Mouse (Mus musculus): Measurements from ENCODE around the gene P2ry14. TPM values are rescaled to one million over a fixed set of nuclear protein-coding genes. Genes with fewer than 3 reads are reported as not detected.
A peak's percentile ranks its signal among the peaks of the same experiment; 100 is the strongest.
"Not testable (repeated sequence)": the region's sequence is repeated elsewhere in the genome, so short reads cannot be mapped to it uniquely, and the experiment has no call there.

The P2ry14 gene
- polyA plus RNA-seq, 1 experiment from 2014 or later = 2.5 TPM

DNA sequence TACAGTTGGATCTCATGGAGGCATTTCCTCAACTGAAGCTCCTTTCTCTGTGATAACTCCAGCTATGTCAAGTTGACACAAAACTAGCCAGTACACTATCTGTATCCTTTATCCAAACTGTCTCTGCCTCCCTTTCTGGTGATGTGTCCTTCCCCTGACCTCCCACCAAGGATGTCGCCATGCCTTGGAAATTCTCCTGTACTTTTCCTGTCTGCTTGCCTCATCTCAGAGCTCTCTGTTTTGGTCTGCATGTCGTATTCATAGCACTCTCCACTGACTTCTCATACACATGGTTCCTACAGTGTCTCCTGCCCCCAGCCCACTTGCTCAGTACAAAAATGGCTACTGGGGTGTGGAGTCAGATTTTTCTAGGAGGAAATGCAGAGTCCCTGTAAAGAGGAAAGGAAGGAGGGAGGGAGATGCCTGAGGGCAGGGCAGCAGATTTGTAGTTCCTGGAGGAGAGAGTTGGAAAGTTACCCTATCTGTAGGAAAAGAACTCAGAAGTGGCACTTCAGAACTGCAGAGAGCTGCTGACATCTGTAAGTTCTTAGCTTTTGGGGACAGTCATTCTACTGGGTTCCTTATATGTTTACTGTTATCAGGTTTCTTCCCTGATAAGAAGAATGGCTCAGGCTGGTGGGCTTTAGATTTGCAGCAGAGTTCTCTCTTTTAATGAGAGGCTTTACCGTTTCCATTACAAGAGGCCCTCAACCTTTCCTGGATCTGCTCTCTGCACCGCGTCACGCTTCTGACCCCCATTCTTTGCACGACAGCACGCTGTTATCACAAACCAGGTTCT is 11.7 kb downstream of the P2ry14 start:
- Histone ChIP-seq H3K27ac (peak overlapping the region; percentile 42; the same call in 1 of the 2 replicates), H3K36me3 (no peaks in the 10 kb centered on the region), H3K9ac (no peak overlapping the region), H3K4me3 (no peak overlapping the region), H3K27me3 (no peaks in the 10 kb centered on the region), H3K4me2 (no peak overlapping the region), H3K4me1 (replicated peaks) (peaks cover 10% of the 10 kb centered on the region), H3K9me3 (replicated peaks) (no peaks in the 10 kb centered on the region)
- 25% methylated on average over 8 of the region's 8 CpGs for WGBS
- no peak for ATAC-seq (replicated peaks; ENCODE audit: insufficient number of reproducible peaks, insufficient read depth, low FRiP score, low read depth)

DNA sequence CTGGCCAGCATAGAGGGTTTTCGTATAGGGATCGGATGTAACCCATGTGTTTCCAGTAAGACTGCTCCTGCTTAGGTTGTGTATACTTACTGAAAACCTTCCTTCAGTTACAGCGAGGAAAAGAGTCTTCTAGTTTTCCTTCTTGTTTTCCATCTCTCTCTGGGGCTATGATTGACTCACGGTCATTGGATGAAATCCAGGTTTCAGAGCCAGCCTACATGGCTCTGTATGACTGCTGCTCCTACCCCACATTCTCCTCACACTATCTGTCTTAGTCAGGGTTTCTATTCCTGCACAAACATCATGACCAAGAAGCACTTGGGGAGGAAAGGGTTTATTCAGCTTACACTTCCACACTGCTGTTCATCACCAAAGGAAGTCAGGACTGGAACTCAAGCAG is 12.5 kb downstream of the P2ry14 start:
- H3K9ac ChIP-seq; H3K4me3 ChIP-seq; H3K27ac ChIP-seq; H3K4me2 ChIP-seq; ATAC-seq (replicated peaks; ENCODE audit: insufficient number of reproducible peaks, insufficient read depth, low FRiP score, low read depth); H3K9me3 ChIP-seq (replicated peaks); H3K36me3 ChIP-seq; H3K27me3 ChIP-seq: not testable (repeated sequence)
- 67% methylated on average over 4 of the region's 4 CpGs for WGBS
- H3K4me1 ChIP-seq (replicated peaks) = peaks cover 10% of the 10 kb centered on the region

- no peak for ATAC-seq (replicated peaks; ENCODE audit: insufficient number of reproducible peaks, insufficient read depth, low FRiP score, low read depth)
- no peaks in the 10 kb centered on the region for H3K36me3 ChIP-seq
- no peaks in the 10 kb centered on the region for H3K9me3 ChIP-seq (replicated peaks)
- WGBS = 82% methylated on average over 2 of the region's 2 CpGs
- H3K4me2 ChIP-seq = no peak overlapping the region
- no peak overlapping the region for H3K4me3 ChIP-seq
- H3K9ac ChIP-seq = no peak overlapping the region
- H3K27ac ChIP-seq = no peak overlapping the region
- H3K4me1 ChIP-seq (replicated peaks) = peaks cover 10% of the 10 kb centered on the region
- no peaks in the 10 kb centered on the region for H3K27me3 ChIP-seq
Observed at GRCm38 (mm10) chr3:59140115-59140514, 13.3 kb downstream of the P2ry14 start.

- Histone ChIP-seq H3K4me2 (no peak overlapping the region), H3K4me3 (no peak overlapping the region), H3K27me3 (no peaks in the 10 kb centered on the region), H3K9ac (no peak overlapping the region), H3K9me3 (replicated peaks) (no peaks in the 10 kb centered on the region), H3K4me1 (replicated peaks) (peaks cover 10% of the 10 kb centered on the region), H3K36me3 (no peaks in the 10 kb centered on the region), H3K27ac (no peak overlapping the region)
- no peak for ATAC-seq (replicated peaks; ENCODE audit: insufficient number of reproducible peaks, insufficient read depth, low FRiP score, low read depth)
Observed at GRCm38 (mm10) chr3:59139651-59140051, 13.8 kb downstream of the P2ry14 start.

DNA sequence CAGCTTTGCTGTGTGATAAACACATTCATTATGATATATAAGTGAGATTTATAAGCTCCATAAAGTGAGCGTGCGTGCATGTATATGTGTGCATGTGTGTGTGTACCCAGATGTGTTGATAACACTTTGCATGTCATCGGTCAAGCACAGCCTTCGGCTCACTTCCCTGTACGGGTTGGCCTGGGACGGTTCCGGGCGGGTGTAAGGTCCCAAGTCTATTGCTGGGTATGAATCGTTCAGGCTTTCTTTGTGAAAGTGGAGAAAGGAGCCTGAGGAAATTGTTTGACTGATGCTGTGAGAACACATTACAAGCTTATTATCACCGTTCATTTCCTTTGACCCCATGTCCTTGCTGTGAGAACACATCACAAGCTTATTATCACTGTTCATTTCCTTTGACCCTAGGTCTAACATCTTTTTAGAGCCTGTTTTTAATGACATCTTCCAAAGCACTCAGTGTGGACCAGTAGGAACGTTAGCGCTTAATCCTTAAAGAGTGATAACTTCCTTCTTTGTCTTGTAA is 14.4 kb downstream of the P2ry14 start:
- Histone ChIP-seq H3K27me3 (no peaks in the 10 kb centered on the region), H3K36me3 (no peaks in the 10 kb centered on the region), H3K9ac (no peak overlapping the region), H3K9me3 (replicated peaks) (no peaks in the 10 kb centered on the region), H3K27ac (no peak overlapping the region), H3K4me2 (no peak overlapping the region), H3K4me1 (replicated peaks) (peaks cover 10% of the 10 kb centered on the region), H3K4me3 (no peak overlapping the region)
- WGBS = 65% methylated on average over 12 of the region's 12 CpGs
- no peak for ATAC-seq (replicated peaks; ENCODE audit: insufficient number of reproducible peaks, insufficient read depth, low FRiP score, low read depth)

- H3K9ac ChIP-seq = no peak overlapping the region
- ATAC-seq (replicated peaks; ENCODE audit: insufficient number of reproducible peaks, insufficient read depth, low FRiP score, low read depth) = no peak
- H3K4me1 ChIP-seq (replicated peaks) = peaks cover 5% of the 10 kb centered on the region; the same call in 1 of the 2 replicates
- H3K27ac ChIP-seq = no peak overlapping the region
- no peak overlapping the region for H3K4me3 ChIP-seq
- H3K9me3 ChIP-seq (replicated peaks) = no peaks in the 10 kb centered on the region
- H3K27me3 ChIP-seq = no peaks in the 10 kb centered on the region
- WGBS = 65% methylated on average over 5 of the region's 5 CpGs
- H3K4me2 ChIP-seq = no peak overlapping the region
- H3K36me3 ChIP-seq = no peaks in the 10 kb centered on the region
Observed at GRCm38 (mm10) chr3:59135911-59136653, 17.3 kb downstream of the P2ry14 start.

GRCm38 (mm10) chr3:59133189-59133588 is 20.2 kb downstream of the P2ry14 start:
- no peaks in the 10 kb centered on the region for H3K27me3 ChIP-seq
- no peaks in the 10 kb centered on the region for H3K36me3 ChIP-seq
- no peak overlapping the region for H3K4me2 ChIP-seq
- H3K4me3 ChIP-seq = no peak overlapping the region
- H3K4me1 ChIP-seq (replicated peaks) = peaks cover 12% of the 10 kb centered on the region
- no peak overlapping the region for H3K27ac ChIP-seq
- no peak overlapping the region for H3K9ac ChIP-seq
- WGBS = 45% methylated on average over 5 of the region's 5 CpGs
- H3K9me3 ChIP-seq (replicated peaks) = no peaks in the 10 kb centered on the region
- no peak for ATAC-seq (replicated peaks; ENCODE audit: insufficient number of reproducible peaks, insufficient read depth, low FRiP score, low read depth)

DNA sequence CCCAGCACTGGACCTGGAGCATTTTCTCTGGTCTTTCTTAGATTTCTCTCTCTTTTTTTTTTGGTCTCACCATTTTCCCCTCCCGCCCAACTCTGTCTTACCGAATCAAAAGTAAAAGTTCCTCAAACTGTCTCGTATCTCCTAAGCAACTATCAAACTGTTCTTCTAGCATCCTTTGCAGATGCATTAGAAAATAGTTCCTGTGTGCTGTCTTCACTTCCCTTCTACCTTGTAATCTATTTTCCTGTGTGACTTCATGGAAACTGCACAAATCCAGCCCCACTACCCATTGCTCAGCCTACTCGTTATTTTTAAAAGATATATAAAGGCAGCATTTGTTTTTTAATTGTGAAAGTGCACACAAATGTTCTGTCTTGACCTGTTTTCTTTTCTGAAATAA is 21.5 kb downstream of the P2ry14 start:
- Histone ChIP-seq H3K4me3 (no peak overlapping the region), H3K36me3 (no peaks in the 10 kb centered on the region), H3K9me3 (replicated peaks) (no peaks in the 10 kb centered on the region), H3K27ac (no peak overlapping the region), H3K4me1 (replicated peaks) (peaks cover 12% of the 10 kb centered on the region), H3K4me2 (no peak overlapping the region), H3K9ac (no peak overlapping the region), H3K27me3 (no peaks in the 10 kb centered on the region)
- ATAC-seq (replicated peaks; ENCODE audit: insufficient number of reproducible peaks, insufficient read depth, low FRiP score, low read depth) = no peak
- 67% methylated on average over 4 of the region's 4 CpGs for WGBS

GRCm38 (mm10) chr3:59131081-59131480 is 22.3 kb downstream of the P2ry14 start:
- 29% methylated on average over 4 of the region's 4 CpGs for WGBS
- H3K9me3 ChIP-seq (replicated peaks) = no peaks in the 10 kb centered on the region
- peaks cover 13% of the 10 kb centered on the region for H3K4me1 ChIP-seq (replicated peaks)
- no peaks in the 10 kb centered on the region for H3K27me3 ChIP-seq
- H3K27ac ChIP-seq = peak overlapping the region; percentile 17; the same call in 1 of the 2 replicates
- H3K4me2 ChIP-seq = no peak overlapping the region
- no peak for ATAC-seq (replicated peaks; ENCODE audit: insufficient number of reproducible peaks, insufficient read depth, low FRiP score, low read depth)
- no peaks in the 10 kb centered on the region for H3K36me3 ChIP-seq
- no peak overlapping the region for H3K9ac ChIP-seq
- H3K4me3 ChIP-seq = no peak overlapping the region

- Histone ChIP-seq H3K4me1 (replicated peaks) (peaks cover 20% of the 10 kb centered on the region), H3K4me2 (peak overlapping the region; percentile 15; the same call in 1 of the 2 replicates), H3K9ac (no peak overlapping the region), H3K9me3 (replicated peaks) (no peaks in the 10 kb centered on the region), H3K27ac (peak overlapping the region; percentile 17; the same call in 1 of the 2 replicates), H3K4me3 (no peak overlapping the region), H3K36me3 (no peaks in the 10 kb centered on the region), H3K27me3 (no peaks in the 10 kb centered on the region)
- ATAC-seq (replicated peaks; ENCODE audit: insufficient number of reproducible peaks, insufficient read depth, low FRiP score, low read depth) = no peak
- WGBS = 47% methylated on average over 8 of the region's 8 CpGs
Observed at GRCm38 (mm10) chr3:59130431-59130830, 23.0 kb downstream of the P2ry14 start.

- H3K36me3 ChIP-seq = no peaks in the 10 kb centered on the region
- no peak overlapping the region for H3K9ac ChIP-seq
- H3K9me3 ChIP-seq (replicated peaks) = no peaks in the 10 kb centered on the region
- no peak overlapping the region for H3K4me3 ChIP-seq
- no peak overlapping the region for H3K4me2 ChIP-seq
- H3K27me3 ChIP-seq = no peaks in the 10 kb centered on the region
- no peak overlapping the region for H3K27ac ChIP-seq
- ATAC-seq (replicated peaks; ENCODE audit: insufficient number of reproducible peaks, insufficient read depth, low FRiP score, low read depth) = no peak
- H3K4me1 ChIP-seq (replicated peaks) = peaks cover 25% of the 10 kb centered on the region
- 76% methylated on average over 3 of the region's 3 CpGs for WGBS
Observed at GRCm38 (mm10) chr3:59129547-59129946, 23.9 kb downstream of the P2ry14 start.
